Mouse (Mus musculus) layer of hippocampus, adult 11-12 months (tissue): Measurements from ENCODE around the gene Nxn.
A peak's percentile ranks its signal among the peaks of the same experiment; 100 is the strongest.

Experiments used
- DNase-seq: peaks from one replicate; pipeline ENCODE4 v3.0.0; 2022; ENCODE audit warnings: low spot score

Nxn gene

DNA sequence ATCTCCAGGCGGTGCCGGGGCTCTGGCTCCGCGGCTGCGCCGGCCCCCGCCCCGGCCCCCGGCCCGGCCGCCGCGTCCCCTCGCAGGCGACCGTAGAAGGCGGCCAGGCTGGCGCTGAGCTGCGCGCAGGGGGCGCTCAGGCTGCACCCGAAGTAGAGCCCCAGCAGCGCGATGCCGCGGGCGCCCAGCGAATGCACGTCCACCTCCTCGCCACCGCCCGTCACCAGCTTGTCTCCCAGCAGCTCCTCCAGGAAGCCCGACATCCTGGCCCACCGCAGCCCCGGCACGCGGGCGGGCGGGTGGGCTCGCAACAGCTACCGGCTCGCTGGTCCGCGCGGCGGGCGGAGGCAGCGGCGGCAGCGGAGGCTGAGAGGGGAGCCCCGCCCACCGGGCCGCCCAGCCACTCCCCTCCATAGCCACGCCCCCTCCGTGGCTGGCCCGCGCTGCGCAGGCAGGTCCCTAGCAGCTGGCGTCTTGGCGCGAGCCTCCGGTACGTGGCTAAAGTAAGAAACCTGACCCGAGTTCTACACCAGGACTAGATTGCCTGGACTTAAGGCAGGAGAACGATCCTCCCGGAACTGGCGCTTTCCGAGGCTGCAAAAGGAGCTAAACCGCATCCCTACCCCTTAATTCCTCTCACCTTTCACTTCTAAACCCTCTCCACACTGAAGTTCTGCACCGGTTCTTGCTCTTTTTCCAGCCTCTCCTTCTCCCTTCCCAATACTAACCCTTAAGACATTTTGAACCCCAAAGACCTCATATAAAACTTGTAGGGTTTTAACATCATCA is at the start of gene Nxn:
TSS of gene Nxn (minus strand) at position 343 of the 789 bp plus-strand sequence.
- DNase-seq = peak; percentile 77

DNA sequence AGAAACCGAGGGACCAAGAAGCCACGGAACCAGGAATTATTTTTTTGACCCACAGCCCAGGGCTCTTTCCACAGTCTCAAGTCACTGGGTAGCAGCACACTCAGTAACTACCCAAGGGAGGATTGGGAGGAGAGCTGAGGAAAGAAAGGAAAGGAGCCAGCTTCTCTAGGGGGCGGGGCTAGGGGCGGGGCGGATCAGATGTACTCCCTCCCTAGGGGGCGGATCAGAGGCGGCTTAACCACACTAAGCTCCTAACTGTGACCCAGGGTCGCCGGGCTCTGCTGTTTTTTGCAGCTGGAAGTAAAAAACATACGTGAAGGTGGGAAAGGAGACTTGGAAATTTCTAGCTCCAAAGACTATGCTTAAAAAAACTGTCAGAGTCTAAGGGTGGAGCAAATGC is 47.3 kb upstream of the Nxn start:
- DNase-seq = no peak

DNA sequence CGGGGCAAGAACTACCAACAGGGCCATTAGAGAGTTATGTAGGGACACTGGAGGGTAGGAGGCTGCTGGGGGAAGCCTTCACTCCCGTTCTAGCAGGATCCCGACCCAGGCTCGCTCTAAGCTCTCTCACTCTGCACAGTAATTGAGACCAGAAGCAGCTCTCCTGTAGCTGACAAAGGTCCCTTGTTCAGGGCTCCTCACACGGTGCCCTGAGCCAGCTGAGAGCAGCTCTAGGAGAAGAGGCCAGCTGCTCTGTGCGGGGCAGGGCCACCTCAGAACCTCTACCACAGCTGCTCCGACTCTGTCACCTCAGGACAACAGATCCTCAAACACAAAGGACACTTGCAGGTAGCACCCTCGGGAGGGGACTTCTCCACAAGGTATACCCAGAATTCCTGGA is 46.5 kb upstream of the Nxn start:
- DNase-seq = no peak

DNA sequence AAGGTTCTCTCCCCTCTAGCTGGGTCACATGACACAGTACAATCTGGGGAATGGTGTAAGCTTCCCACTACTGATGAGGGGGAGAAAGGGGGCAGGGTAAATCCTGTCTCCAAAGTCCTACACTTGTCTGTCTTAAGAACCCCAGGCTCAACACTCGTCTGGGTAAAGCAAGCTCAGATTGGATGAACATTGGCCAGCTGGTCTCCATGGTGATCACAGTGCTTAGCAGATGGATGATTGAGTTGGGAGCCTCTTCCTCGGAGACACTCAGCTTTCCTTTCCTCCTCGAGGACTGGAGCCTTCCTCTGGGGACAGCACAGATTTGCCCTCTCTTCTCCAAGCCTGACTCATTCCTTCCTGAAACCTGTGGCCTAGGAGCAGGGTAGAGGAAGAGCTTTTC is 40.7 kb upstream of the Nxn start:
- DNase-seq = peak; percentile 63

DNA sequence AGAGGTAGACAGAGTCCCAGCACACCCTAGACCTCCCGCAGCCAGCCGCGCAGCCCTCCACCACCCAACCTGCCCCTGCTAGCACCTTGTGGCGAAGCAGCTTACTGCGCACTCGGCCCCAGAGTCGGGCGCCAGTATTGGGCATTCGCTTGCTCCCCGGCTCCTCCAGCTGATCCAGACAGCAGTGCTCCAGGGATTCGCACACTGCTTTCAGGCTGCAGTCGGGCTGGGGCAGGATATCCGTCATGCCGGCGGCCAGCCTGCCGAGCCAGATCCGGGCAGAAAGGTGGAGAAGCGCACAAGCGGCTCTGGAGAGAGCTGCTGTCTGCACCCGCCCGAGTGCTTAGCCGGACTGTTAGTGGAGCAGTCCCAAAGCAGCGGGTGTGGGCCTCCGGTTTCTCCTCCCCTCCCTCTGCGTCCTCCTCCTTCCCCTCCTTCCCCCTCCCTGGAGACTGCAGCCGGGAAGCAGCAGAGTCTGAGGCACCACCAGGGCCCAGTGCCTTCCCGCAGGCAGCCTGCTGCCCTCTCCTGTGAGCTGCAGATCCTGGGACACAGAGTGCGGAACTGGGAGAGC is 38.0 kb upstream of the Nxn start:
- no peak for DNase-seq

DNA sequence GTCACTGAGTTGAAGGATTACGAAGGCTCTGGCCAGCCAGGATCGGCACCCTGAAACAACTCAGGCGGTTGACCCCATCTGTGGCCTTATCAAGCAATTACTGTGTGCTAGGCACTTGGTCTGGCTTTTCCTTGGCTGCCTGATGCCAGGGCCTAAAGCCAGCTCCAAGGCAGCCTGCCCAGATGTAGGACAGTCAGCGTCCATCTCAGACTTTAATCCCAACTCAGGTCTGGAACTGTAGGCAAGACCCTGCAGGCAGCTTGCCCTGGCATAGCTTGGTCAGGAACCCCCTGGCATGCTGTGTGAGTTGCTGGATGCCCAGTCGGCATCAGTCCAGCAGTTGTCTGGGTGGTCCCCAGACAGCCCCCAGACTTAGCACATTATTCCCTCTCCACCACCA is 37.1 kb upstream of the Nxn start:
- DNase-seq = no peak

DNA sequence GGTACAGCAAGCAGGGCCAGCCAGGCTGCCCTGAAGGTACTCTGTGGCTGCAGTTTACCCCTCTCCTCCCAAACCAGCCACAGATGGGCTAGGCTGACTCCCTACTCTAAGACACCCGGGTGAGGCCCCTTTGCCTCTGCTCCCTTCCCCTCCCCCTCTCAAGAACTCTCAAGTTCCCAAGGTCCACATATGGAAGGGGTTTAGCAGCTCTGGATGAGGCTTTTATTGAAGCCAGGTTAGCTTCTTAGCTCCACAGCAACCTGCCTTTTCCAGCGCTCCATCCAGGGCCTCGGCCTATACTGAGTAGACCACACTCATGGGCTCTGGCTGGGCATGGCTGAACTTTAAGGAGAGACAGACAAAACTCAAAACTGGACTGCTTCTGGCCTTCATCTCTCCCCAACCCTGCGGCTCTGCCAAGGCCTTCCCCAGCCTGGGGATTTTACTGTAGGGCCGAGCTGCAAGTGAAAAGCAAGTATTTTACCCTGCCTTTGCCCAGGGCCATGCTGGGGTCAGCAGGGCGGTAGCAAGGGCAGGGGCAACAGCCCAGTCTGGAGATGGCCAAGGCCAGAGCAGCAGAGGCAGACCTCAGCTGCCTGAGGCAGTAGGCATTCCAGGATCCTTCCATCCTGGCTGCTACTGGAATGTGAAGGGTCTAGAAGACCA is 31.2 kb upstream of the Nxn start:
- DNase-seq = no peak

DNA sequence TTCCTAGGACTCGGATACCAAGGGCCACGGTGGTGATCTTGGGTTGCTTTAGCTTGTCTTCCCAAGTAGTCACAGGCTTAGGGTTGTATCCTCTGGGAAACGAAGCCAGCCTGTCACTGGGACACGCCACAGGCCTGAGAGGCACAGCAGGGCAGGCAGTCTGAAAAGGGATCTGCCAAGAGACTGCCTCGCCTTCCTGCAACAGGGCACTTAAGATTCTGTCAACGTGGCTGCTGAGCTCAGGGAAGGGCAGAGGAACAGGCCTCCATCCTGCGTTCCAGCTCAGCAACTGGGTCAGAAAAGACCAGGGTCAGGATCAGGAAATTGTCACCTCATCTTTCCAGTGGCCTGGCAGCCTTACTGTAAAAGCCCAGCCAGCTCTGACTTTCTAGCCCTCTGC is 30.6 kb upstream of the Nxn start:
- DNase-seq = no peak

DNA sequence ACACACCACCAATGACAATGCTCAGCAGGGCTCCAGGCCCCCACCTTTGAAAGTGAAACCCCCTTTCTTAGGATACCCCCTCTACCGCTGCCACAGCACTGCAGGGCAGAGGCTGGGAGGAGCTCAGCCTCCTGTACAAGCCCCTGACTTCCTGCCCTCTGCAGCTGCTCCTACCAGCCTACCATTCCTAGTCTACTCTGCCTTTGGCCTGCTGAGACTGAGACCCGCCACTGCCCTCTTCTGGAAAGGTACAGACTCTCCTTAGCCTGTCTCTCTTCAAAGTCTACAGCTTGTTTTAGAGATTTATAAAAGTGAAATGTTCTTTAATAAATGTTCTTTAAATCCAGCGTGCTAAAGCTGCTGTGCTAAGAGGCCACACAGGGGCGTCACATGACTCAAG is 30.1 kb upstream of the Nxn start:
- no peak for DNase-seq

DNA sequence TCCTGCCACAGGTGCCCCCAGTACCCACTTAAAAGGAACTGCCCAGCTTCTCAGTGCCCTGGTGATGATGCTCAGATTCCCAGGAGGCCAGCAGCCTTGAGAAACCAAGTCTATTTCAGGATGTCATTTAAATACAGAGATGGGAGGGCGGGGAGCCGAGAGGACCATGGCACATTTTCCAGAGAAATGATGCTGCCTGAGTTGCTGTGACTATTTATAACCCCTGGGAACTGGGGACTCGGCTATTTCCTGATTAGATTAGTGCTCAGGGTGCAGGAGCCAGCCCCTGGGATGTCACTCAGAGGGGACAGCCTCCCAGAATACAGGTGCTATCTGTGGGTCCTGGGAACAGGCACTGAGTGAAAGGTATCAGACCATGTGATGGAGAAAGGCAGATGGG is 28.8 kb upstream of the Nxn start:
- no peak for DNase-seq

DNA sequence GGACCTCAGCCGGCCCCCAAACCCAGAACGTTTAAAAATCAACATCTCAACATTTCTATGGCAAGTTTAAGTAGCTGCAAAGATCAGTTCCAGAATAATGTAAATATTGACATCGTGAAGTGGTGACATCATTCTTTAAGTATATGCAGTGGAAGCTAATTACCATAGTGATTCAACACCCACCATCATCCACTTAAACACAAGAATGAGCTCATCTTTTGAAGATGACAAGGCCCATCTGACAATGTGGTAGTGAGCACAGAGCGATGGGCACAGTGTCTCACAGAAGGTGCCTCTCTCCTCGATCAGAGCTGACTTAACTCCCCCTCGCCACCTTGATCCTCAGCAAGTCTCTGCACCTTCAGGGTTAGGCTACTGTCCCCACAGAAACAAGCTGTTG is 26.8 kb upstream of the Nxn start:
- DNase-seq = no peak

DNA sequence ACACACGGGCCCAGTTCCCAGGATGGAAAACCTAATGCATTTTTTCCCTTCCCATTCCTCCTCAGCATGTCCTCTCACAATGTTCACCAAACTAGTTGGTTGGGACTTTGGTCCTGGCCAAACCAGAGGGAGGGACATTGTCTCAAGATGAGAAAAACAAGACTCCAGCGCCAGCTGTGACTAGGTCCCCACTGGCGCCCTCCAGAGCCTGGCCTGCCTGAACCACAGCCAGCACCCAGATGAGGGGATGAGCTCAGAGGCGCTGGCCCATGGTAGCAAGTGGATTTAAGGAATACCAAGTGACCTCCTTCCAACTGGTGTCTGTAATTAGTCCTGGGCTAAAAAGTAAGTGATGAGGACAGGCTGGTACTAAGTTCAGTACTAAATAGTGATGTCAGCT is 22.0 kb upstream of the Nxn start:
- DNase-seq = no peak

DNA sequence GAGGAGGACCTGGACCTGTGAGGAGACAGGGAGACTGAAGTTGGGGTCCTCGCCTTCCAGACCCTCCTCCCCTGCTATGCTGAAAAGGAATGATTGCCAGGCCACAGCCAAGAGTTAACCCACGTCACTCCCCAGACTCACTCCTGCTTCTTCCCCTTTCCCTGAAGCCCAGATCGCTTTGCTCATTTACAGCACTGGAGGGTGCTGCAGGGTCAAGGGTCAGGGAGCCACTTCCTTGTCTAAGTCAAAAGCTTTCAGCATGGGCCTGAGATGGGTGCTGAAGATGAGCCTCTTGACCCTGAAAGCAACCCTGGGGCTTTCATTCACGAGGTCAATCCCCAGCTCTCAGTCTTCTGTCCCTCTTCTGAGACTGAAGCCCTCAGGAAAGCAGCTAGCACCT is 20.2 kb upstream of the Nxn start:
- no peak for DNase-seq

DNA sequence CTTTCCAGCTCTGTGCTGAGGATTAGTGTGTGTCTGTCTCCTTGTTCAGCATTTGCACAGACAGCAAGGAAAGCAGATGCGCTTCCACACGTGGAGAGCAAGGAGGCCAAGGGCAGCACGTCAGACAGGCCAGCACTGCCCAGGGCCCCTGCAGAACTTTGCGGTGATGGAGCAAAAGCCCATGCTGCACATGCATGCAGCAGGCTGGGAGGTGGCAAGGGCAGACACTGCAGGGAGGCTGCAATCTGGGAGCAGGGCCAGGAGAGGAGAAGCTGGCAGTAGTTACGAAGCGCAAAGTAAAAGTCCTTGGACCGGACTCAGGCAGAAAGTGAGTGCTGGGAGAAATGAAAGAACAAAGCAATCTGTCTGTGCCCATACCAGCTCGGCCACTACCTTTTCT is 19.5 kb upstream of the Nxn start:
- no peak for DNase-seq

DNA sequence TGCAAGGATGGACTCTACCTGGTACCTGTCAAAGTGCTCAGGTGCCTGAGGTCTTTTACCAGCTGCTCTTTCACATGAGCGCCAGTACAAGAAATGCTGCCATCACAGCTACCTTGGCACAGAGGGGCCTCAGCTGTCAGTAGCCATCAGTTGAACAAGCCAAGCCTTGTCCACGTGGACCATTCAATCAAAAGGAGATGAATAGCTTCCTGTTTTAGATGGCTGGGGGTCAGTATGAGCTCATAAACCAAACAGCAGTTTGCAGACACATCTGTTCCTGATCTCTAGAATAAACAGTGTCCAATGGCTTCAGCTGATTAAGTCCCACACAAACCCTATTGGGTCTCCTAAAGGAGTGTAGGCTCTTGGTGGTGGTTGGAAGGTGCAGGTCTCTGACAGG is 17.0 kb upstream of the Nxn start:
- no peak for DNase-seq

DNA sequence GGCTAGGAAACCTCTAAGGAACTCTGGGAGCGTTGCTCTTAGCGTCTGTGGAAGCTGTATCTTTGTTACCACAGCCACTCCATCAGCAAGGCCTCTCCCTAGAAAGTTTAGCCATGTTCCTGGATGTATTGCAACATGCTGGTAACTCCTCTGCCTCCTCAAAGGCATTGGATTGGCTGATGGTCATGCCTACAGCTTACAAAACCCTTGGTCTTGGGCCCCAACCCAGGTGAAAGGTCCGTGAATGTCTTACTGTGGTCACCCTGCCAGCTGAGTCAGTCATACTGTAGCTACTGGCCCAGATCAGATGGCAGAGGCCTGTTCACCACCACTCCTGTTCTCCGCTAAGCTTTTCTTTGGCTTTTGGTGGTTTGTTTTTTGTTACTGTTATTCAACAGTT is 16.1 kb upstream of the Nxn start:
- DNase-seq = no peak

DNA sequence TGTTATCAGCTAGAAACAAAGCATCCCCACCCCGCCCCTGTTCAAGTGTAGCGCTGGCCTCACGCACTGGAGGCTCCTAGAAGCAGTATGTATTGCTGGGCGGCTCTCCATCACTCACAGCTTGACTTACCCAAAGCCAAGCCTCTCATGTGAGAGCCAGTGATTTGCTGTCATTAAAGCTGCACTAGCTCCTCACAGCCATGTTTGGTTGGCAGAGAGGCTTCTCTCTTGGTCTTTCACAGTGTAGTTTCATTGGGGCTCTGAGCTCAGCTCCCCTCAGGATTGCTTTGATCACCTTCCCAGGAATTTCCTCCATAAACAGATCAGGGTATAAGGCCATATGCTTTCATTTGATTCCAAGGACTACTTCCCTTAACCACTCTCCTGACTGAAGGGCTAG is 14.3 kb upstream of the Nxn start:
- DNase-seq = no peak

DNA sequence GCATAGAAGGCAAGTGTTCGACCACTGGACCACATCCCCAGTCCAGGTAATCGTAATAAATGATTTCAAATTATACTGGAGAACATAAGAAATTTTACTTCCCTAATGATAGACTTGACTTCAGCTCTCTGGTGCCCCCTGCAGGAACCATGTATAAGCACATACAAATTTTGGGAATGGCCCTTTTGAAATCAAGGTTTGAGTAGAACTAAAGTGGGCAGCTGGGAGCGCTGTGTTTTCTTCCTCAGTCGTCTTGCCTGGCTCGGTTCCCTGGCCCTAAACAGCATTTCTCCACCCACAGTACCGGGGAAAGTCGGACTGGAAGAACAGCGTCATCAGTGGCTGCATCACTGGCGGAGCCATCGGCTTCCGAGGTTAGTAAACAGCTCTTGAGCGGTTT is 11.9 kb upstream of the Nxn start:
- DNase-seq = no peak

DNA sequence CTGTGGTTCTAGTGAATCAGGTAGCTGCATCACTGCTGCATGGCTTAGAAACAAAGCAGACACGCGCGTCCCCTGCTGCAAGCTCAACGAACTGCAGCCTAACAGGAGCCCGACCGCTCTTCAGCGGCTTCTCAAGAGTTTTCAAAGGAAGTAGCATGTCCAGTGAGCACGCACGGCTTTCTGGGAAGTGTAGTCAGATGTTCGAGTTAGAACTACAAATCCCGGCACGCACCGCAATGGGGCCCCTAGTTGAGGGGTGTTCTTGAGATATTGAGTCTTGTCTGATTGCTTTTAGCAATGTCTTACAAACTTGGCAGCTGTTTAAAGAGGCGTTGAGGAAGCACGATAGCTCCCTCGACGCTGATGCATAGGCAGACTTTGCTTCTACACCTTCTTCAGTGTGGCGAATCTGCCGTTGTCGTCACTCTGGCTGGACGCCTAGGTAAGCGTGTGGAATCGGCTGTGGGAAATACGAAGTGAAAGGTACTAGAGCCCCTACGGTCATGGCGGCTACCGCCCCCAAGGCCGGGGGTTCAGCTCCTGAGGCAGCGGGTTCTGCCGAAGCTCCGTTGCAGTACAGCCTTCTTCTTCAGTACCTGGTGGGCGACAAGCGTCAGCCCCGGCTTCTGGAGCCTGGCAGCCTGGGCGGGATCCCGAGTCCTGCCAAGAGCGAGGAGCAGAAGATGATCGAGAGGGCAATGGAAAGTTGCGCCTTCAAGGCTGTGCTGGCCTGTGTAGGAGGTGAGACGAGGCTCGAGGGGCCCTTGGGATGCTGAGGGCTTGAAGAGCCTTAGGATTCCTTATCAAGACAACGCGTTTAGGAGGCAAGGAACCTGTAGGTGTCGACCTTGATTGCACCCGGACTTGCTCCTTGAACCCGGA is 8.0 kb upstream of the Nxn start, which contains the start of gene Timm22:
TSS of gene Timm22 (plus strand) at position 251 of the 882 bp plus-strand sequence.
- DNase-seq = peak; percentile 98

DNA sequence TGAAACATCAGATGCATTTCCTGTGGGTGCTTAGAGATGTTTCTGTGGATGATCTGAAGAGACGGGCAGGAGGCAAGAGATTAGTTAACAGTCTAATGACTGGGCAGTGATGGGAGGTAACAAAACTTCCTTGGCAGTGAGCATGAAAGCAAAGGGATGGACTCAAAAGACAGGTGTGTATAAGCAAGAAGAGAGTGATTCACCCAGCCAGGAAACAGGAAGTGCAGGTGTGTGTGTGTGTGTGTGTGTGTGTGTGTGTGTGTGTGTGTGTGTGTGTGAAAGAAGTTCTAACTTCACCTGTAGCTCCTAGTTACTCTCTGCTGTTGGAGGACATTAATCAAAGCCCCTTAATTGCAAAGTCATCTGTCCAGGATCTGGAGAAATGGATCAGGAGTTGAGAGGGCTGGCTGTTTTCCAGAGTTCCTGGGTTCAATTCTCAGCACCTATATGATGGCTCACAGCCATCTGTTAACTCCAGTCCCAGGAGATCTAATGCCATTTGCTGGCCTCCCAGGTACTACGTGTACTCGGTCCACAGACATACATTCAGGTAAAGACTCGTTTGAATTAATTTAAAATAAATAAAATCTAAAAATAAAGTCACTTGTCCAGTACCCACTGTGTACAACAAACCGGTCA is 6.8 kb upstream of the Nxn start:
- no peak for DNase-seq

DNA sequence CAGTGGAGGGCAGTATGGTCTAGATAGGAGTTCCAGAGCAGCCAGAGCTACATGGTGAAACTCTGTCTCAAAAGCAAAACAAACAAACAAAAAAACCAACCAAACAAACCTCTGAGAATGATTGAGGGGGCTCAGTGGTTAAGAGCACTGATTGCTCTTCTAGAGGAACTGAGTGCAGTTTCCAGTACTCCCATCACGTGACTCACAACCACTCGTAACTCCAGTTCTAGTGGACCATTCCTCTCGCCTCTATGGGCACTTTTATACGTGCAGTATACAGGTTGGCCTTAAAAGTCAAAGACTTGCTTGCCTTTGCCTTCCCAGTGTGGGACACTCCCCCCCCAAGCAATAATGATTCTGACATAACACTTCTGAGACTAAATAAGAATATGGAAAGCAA is 6.2 kb upstream of the Nxn start:
- no peak for DNase-seq

DNA sequence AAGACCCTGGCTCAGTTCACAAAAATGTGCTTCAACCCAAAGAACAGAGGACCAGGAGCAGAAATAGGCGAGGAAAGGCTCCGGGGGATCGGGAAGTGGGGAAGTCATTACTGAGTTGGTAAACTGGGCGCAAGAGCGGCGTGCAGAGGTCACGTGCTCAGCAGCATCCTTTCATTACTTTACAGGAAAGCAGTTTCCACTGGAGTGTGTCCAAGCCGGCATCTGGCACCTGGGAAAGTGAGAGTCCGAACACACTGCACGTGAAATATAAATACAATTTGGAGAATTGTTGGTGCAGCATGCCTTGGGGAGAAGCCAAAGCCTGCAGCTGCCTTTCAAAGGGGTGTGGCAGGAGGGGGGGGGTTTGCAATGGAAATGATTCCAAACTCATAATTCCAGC is 2.5 kb upstream of the Nxn start:
- DNase-seq = no peak
